Mouse (Mus musculus): ENCODE data around the gene Sparc. TPM values are rescaled to one million over a fixed set of nuclear protein-coding genes. Genes with fewer than 3 reads are reported as not detected.

Sparc gene
- polyA plus RNA-seq, 1 experiment: 350 TPM

DNA sequence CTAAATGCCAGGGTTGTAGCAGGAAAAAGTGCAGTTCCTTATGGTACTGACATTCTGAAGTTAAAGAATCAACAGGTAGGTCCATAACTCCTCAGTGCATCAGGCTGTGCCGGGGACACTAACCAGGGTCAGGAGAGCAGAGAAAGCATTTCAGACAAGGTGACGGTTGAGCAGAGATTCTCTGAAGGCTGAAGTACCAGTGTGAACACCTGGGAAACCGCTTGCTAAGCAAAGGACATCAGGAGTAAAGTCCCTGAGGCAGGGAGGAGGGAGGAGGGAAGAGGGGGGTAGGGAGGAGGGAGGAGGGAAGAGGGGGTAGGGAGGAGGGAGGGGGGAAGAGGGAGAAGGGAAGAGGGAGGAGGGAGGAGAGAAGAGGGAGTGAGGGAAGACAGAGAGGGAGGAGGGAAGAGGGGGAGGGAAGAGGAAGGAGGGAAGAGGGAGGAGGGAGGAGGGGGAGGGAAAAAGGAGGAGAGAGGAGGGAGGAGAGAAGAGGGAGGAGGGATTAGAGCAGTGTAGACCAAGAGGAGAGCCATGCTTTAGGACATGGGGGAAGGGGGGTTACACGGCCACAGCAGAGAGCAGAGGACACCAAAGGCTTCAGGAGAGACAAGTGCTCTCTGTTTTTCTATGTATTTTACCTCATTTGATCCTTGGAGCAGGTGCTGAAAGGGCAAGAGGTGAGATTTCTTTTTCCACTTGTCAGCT lies 54.4 kb downstream of the Sparc start:
- Histone ChIP-seq H3K4me3 (ENCODE audit: low read depth, low read length) (no peak overlapping the region), H3K4me1 (ENCODE audit: control insufficient read depth, insufficient read depth, insufficient read length, low read length) (no peaks in the 10 kb centered on the region), H3K27me3 (ENCODE audit: control insufficient read depth, insufficient read depth, low read length) (no peaks in the 10 kb centered on the region), H3K36me3 (ENCODE audit: control insufficient read depth, insufficient read depth, low read length) (no peaks in the 10 kb centered on the region), H3K27ac (ENCODE audit: insufficient read depth, low read depth, low read length) (no peak overlapping the region)
- TF ChIP-seq POLR2A (IDR thresholded peaks at IDR 0.05; ENCODE audit: low read depth, low read length) (no peak), CTCF (IDR thresholded peaks at IDR 0.05; ENCODE audit: extremely low read depth, insufficient read length, insufficient replicate concordance, low read depth, low read length) (no peak)
- WGBS: 40% methylated on average over 4 of the region's 4 CpGs

DNA sequence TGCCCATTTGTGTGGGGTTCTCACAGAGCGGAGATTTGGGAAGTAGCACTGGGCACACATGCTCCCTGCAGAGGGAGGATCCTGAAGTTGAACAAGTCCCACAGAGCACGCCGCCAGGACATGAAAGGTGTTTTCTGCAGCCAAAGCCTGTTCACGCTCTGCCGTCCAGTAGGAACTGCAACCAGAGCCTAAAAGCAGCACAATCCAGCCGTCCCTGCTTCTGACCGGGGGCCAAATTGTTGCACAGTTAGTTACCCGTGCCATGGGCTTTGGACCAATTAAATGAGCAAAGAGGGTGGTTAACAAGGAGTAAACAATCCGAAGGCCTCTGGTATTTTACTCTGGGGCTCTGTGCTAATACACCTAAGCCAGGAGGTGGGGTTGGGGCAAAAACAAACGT lies 55.2 kb downstream of the Sparc start:
- Histone ChIP-seq H3K27ac (ENCODE audit: insufficient read depth, low read depth, low read length) (no peak overlapping the region), H3K36me3 (ENCODE audit: control insufficient read depth, insufficient read depth, low read length) (no peaks in the 10 kb centered on the region), H3K4me1 (ENCODE audit: control insufficient read depth, insufficient read depth, insufficient read length, low read length) (no peaks in the 10 kb centered on the region), H3K27me3 (ENCODE audit: control insufficient read depth, insufficient read depth, low read length) (no peaks in the 10 kb centered on the region), H3K4me3 (ENCODE audit: low read depth, low read length) (no peak overlapping the region)
- 64% methylated on average over 10 of the region's 10 CpGs for WGBS
- TF ChIP-seq CTCF (IDR thresholded peaks at IDR 0.05; ENCODE audit: extremely low read depth, insufficient read length, insufficient replicate concordance, low read depth, low read length) (no peak), POLR2A (IDR thresholded peaks at IDR 0.05; ENCODE audit: low read depth, low read length) (no peak)

DNA sequence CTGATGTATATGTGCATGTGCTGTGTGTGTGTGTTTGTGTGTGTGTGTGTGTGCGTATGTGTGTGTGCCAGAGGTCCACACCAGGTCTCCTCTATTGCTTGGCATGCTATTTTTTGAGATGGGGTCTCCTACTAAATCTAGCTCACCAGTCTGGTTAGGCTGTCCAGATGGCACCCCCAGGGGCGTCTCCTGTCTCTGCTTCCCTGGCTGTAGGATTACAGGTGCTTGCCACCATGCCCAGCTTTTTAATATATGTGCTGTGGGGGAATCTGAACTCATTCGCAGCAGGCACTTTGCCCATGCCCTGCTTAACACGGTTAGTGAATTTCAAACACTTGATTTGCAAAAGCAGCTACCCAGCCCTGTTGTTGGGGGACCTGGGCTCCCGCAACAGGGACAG lies 57.1 kb downstream of the Sparc start:
- WGBS: 86% methylated on average over 5 of the region's 5 CpGs
- Histone ChIP-seq H3K27ac (ENCODE audit: insufficient read depth, low read depth, low read length) (no peak overlapping the region), H3K4me1 (ENCODE audit: control insufficient read depth, insufficient read depth, insufficient read length, low read length) (no peaks in the 10 kb centered on the region), H3K36me3 (ENCODE audit: control insufficient read depth, insufficient read depth, low read length) (no peaks in the 10 kb centered on the region), H3K4me3 (ENCODE audit: low read depth, low read length) (no peak overlapping the region), H3K27me3 (ENCODE audit: control insufficient read depth, insufficient read depth, low read length) (no peaks in the 10 kb centered on the region)
- TF ChIP-seq POLR2A (IDR thresholded peaks at IDR 0.05; ENCODE audit: low read depth, low read length) (no peak), CTCF (IDR thresholded peaks at IDR 0.05; ENCODE audit: extremely low read depth, insufficient read length, insufficient replicate concordance, low read depth, low read length) (no peak)

DNA sequence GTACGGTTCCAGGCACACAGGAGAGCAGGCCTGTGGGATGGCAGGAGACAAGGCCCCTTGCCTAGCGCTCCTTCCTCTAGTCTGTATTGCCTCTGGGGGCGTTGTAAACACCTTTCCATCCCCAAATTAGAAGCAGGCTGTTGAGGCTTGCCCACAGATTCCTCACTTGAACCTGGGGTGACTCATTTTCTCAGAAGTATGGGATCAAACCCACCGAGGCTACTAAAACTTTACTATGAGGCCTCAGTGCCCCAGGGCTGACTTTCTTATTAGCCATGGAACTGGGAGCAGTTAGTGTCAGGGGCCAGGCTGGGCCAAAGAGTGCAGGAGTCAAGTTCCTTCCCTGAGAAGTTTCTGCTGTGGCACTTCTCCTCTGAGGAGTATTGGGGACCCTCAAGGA lies 57.7 kb downstream of the Sparc start:
- Histone ChIP-seq H3K4me3 (ENCODE audit: low read depth, low read length) (no peak overlapping the region), H3K27me3 (ENCODE audit: control insufficient read depth, insufficient read depth, low read length) (no peaks in the 10 kb centered on the region), H3K4me1 (ENCODE audit: control insufficient read depth, insufficient read depth, insufficient read length, low read length) (no peaks in the 10 kb centered on the region), H3K36me3 (ENCODE audit: control insufficient read depth, insufficient read depth, low read length) (no peaks in the 10 kb centered on the region), H3K27ac (ENCODE audit: insufficient read depth, low read depth, low read length) (no peak overlapping the region)
- TF ChIP-seq CTCF (IDR thresholded peaks at IDR 0.05; ENCODE audit: extremely low read depth, insufficient read length, insufficient replicate concordance, low read depth, low read length): no peak
- no peak for TF ChIP-seq POLR2A (IDR thresholded peaks at IDR 0.05; ENCODE audit: low read depth, low read length)
- 67% methylated on average over 4 of the region's 4 CpGs for WGBS

DNA sequence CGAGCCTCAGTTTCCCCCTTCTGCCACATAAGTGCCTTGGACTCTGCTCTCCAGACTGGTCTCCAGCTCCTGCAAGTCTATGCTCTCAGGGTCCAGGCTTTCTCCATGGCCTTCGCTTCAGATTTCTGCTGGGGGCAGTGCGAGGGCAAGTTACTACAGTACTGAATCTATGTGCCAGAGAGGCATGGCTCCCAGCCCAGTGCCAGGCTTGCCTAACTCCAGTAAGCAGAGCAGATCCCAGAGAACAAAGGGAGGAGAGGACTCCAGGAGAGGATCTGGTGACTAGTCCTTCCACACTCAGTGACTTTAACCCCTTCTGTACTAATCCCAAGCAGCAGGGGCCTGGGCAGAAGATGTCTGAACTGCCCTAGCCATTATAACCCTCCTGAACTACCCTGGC lies 58.3 kb downstream of the Sparc start:
- TF ChIP-seq POLR2A (IDR thresholded peaks at IDR 0.05; ENCODE audit: low read depth, low read length): no peak
- no peak for TF ChIP-seq CTCF (IDR thresholded peaks at IDR 0.05; ENCODE audit: extremely low read depth, insufficient read length, insufficient replicate concordance, low read depth, low read length)
- 87% methylated on average over 3 of the region's 3 CpGs for WGBS

DNA sequence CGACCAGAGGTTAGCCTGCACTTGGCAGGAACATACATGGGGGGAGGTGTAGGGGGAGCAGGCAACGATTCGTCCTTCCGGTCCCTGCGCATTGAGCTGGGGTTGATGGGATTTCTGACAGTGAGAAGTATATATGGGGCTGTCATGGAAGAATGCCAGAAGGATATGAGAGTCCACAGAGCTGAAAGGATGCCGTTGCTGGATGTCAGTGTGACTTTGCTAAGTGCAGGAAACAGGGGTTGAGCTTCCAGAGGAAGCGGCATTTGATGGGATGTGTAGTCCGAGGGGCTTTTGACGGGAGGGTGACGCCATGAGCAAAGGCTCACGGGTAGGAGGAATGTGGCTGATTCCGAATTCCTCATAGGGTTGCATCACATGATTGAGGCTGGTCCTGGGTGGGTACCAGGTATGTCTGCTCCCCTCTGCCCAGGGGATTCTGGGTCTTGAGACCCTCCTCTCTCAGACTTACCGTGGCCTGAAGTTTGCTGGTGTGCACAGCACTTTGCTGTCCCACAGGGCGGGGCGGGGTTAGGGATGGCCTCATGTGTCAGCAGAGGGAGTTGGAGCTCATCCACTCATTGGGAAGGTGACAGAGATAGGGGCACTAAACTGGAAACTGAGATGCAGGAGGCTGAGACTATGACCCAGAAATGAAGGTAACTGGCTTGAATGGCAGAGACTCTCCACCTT lies 64.7 kb downstream of the Sparc start:
- Histone ChIP-seq H3K4me3 (ENCODE audit: low read depth, low read length) (no peak overlapping the region), H3K36me3 (ENCODE audit: control insufficient read depth, insufficient read depth, low read length) (no peaks in the 10 kb centered on the region), H3K4me1 (ENCODE audit: control insufficient read depth, insufficient read depth, insufficient read length, low read length) (no peaks in the 10 kb centered on the region), H3K27me3 (ENCODE audit: control insufficient read depth, insufficient read depth, low read length) (no peaks in the 10 kb centered on the region), H3K27ac (ENCODE audit: insufficient read depth, low read depth, low read length) (no peak overlapping the region)
- TF ChIP-seq POLR2A (IDR thresholded peaks at IDR 0.05; ENCODE audit: low read depth, low read length) (no peak), CTCF (IDR thresholded peaks at IDR 0.05; ENCODE audit: extremely low read depth, insufficient read length, insufficient replicate concordance, low read depth, low read length) (no peak)
- WGBS: 65% methylated on average over 15 of the region's 15 CpGs

More for the DNA sequence above, 58.3 kb downstream of the Sparc start:
- H3K4me3 ChIP-seq (ENCODE audit: low read depth, low read length): no peak overlapping the region
- no peaks in the 10 kb centered on the region for H3K4me1 ChIP-seq (ENCODE audit: control insufficient read depth, insufficient read depth, insufficient read length, low read length)
- no peaks in the 10 kb centered on the region for H3K27me3 ChIP-seq (ENCODE audit: control insufficient read depth, insufficient read depth, low read length)
- H3K36me3 ChIP-seq (ENCODE audit: control insufficient read depth, insufficient read depth, low read length): no peaks in the 10 kb centered on the region
- H3K27ac ChIP-seq (ENCODE audit: insufficient read depth, low read depth, low read length): no peak overlapping the region

DNA sequence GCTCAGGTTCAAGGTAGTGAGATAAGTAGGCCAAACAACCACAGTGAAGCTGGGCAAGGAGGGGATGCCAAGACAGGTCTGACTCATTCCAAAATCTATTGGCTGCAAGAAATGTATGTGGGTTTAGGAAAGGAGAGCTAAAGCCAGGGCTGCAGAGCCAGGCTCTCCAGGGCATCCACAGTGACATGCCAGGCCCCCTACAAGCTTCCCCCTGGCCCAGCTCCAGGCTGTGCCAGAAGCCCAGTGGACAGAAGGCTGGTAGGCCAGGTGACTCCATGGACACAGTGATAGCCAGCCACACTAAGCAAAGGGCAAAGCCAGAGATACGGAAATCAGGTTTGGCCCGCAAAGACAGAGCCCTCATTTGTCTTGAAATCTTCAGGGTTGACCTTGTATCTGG lies 66.1 kb downstream of the Sparc start:
- no peaks in the 10 kb centered on the region for H3K36me3 ChIP-seq (ENCODE audit: control insufficient read depth, insufficient read depth, low read length)
- no peak overlapping the region for H3K4me3 ChIP-seq (ENCODE audit: low read depth, low read length)
- TF ChIP-seq POLR2A (IDR thresholded peaks at IDR 0.05; ENCODE audit: low read depth, low read length) (no peak), CTCF (IDR thresholded peaks at IDR 0.05; ENCODE audit: extremely low read depth, insufficient read length, insufficient replicate concordance, low read depth, low read length) (no peak)
- WGBS: 84% methylated on average over 2 of the region's 2 CpGs
- H3K27me3 ChIP-seq (ENCODE audit: control insufficient read depth, insufficient read depth, low read length): no peaks in the 10 kb centered on the region
- H3K4me1 ChIP-seq (ENCODE audit: control insufficient read depth, insufficient read depth, insufficient read length, low read length): no peaks in the 10 kb centered on the region
- no peak overlapping the region for H3K27ac ChIP-seq (ENCODE audit: insufficient read depth, low read depth, low read length)

Other genes starting within 250 kb of the Sparc start
- 0.90 and 1.6 TPM in 2 replicates for gene Slc36a2, start 238.1 kb downstream of the Sparc start, polyA plus RNA-seq (2012; rRNA removed)
- gene Slc36a1, start 218.8 kb downstream of the Sparc start, polyA plus RNA-seq (2012; rRNA removed): 48.9 and 96.4 TPM in 2 replicates
- 0.03 TPM in 1 of 2 replicates, not detected in the other for gene Fat2, start 86.6 kb downstream of the Sparc start, polyA plus RNA-seq (2012; rRNA removed)
- 318 and 485 TPM in 2 replicates for gene Atox1, start 38.1 kb upstream of the Sparc start, polyA plus RNA-seq (2012; rRNA removed)
- gene G3bp1, start 46.5 kb upstream of the Sparc start, polyA plus RNA-seq (2012; rRNA removed): 5.9 and 10.4 TPM in 2 replicates
- not detected in 2 replicates for gene Glra1, start 185.0 kb upstream of the Sparc start, polyA plus RNA-seq (2012; rRNA removed)

Measured in small intestine, adult 2 months (tissue).